Mouse (Mus musculus) brain, embryonic 14.5 days (tissue): Measurements from ENCODE around the gene Arhgef33. TPM values are rescaled to one million over a fixed set of nuclear protein-coding genes. Genes with fewer than 3 reads are reported as not detected.
"Not testable (repeated sequence)": the region's sequence is repeated elsewhere in the genome, so short reads cannot be mapped to it uniquely, and the experiment has no call there.

ENCODE experiments used
- DNase-seq: peaks from one replicate; pipeline ENCODE4 v3.0.0-alpha.2; 2011; ENCODE audit warnings: low read depth
- CTCF ChIP-seq: fragments of 200-500 bp; IDR thresholded peaks from 2 replicates; pipeline ENCODE4 v1.5.1; 2012; ENCODE audit warnings: inconsistent platforms, mild to moderate bottlenecking, moderate library complexity, borderline replicate concordance; ENCODE audit not compliant: insufficient read depth, insufficient read length; ENCODE audit errors: extremely low read depth
- POLR2A ChIP-seq: fragments of 200-500 bp; IDR thresholded peaks from 2 replicates; pipeline ENCODE4 v1.6.1; 2012; ENCODE audit warnings: mild to moderate bottlenecking, inconsistent platforms, borderline replicate concordance; ENCODE audit not compliant: poor library complexity, insufficient read depth, insufficient read length, severe bottlenecking; ENCODE audit errors: extremely low read depth
- polyA plus RNA-seq: library from polyadenylated mRNA; depleted of rRNA; stranded (reverse); fragments of >200 nt; gene quantifications from 2 replicates; pipeline ENCODE4 v1.2.3, GENCODE M21; 2012; rRNA removed

The Arhgef33 gene
- polyA plus RNA-seq, result 1.9 and 3.1 TPM in 2 replicates

GRCm38 (mm10) chr17:80307251-80307650 is at the start of gene Arhgef33:
Gene Arhgef33, plus strand, starts transcription at chr17:80307407.
- no peak for DNase-seq
- TF ChIP-seq CTCF, result no peak
- no peak for TF ChIP-seq POLR2A

GRCm38 (mm10) chr17:80267065-80267464 is 40.1 kb upstream of the Arhgef33 start:
- no peak for DNase-seq
- TF ChIP-seq CTCF (no peak), POLR2A (no peak)

- DNase-seq, result no peak
- TF ChIP-seq POLR2A (no peak), CTCF (no peak)
Measured at GRCm38 (mm10) chr17:80268151-80268550, 39.1 kb upstream of the Arhgef33 start.

GRCm38 (mm10) chr17:80270622-80271021 is 36.6 kb upstream of the Arhgef33 start:
- not testable (repeated sequence) for DNase-seq

GRCm38 (mm10) chr17:80278255-80278654 is 29.0 kb upstream of the Arhgef33 start:
- TF ChIP-seq POLR2A (no peak), CTCF (no peak)
- DNase-seq, result no peak

GRCm38 (mm10) chr17:80279340-80280070 is 27.7 kb upstream of the Arhgef33 start:
- no peak for TF ChIP-seq POLR2A
- TF ChIP-seq CTCF, result no peak
- no peak for DNase-seq

- no peak for TF ChIP-seq CTCF
- TF ChIP-seq POLR2A, result no peak
- no peak for DNase-seq
Measured at GRCm38 (mm10) chr17:80284446-80284845, 22.8 kb upstream of the Arhgef33 start.

- no peak for TF ChIP-seq CTCF
- DNase-seq, result no peak
Measured at GRCm38 (mm10) chr17:80288012-80288411, 19.2 kb upstream of the Arhgef33 start.

- no peak for DNase-seq
- no peak for TF ChIP-seq POLR2A
- no peak for TF ChIP-seq CTCF
Measured at GRCm38 (mm10) chr17:80289280-80290073, 17.7 kb upstream of the Arhgef33 start.

- no peak for TF ChIP-seq CTCF
- peak; percentile 34; the same call in 1 of the 2 replicates for TF ChIP-seq POLR2A
- DNase-seq, result peak; percentile 98
Measured at GRCm38 (mm10) chr17:80290074-80290657, 17.0 kb upstream of the Arhgef33 start, which contains the start of the genes Morn2 and Dhx57. Gene Morn2, plus strand, starts transcription at chr17:80290203. Gene Dhx57, minus strand, starts transcription at chr17:80290476.

- DNase-seq, result peak; percentile 82
- TF ChIP-seq CTCF, result peak; percentile 51; the same call in 1 of the 2 replicates
- no peak for TF ChIP-seq POLR2A
Measured at GRCm38 (mm10) chr17:80291148-80291547, 16.1 kb upstream of the Arhgef33 start.
